Mouse (Mus musculus) adrenal gland, postnatal 4 days (tissue): ENCODE data around the gene Fam160a1. TPM values are rescaled to one million over a fixed set of nuclear protein-coding genes. Genes with fewer than 3 reads are reported as not detected.

Experiments
- DNase-seq, 2 experiments: peaks; one replicate each; pipeline ENCODE4 v3.0.0; 2021 to 2022; ENCODE audit warnings: low spot score in 2 of 2, mixed read lengths in 2 of 2
- long read RNA-seq, 2 experiments: library from polyadenylated mRNA; stranded (forward); transcript quantifications; one replicate each; pipeline ENCODE4 v2.0.0; 2021
- total RNA-seq, 2 experiments: library from RNA; stranded (reverse); gene quantifications; 2 replicates each; pipeline ENCODE4 v1.2.3; 2021

The Fam160a1 gene
- total RNA-seq, result 1 to 10 TPM; 9.1 to 9.3 TPM
- long read RNA-seq, experiment 1, partial matches to known transcripts, result 1 of 4 reads
- long read RNA-seq, experiment 1, other reads (novel, unspliced or antisense), result 2 of 4 reads
- long read RNA-seq, experiment 2, partial matches to known transcripts, result 2 of 7 reads
- long read RNA-seq, experiment 2, other reads (novel, unspliced or antisense), result 2 of 7 reads

GRCm38 (mm10) chr3:85817191-85817590, at the start of gene Fam160a1:
Gene Fam160a1, minus strand, starts transcription at chr3:85817291.
- DNase-seq, result no peak

GRCm38 (mm10) chr3:85863996-85864395, 46.9 kb upstream of the Fam160a1 start:
- DNase-seq, result no peak

- no peak for DNase-seq
Observed at GRCm38 (mm10) chr3:85862886-85863285, 45.8 kb upstream of the Fam160a1 start.

GRCm38 (mm10) chr3:85860996-85861395, 43.9 kb upstream of the Fam160a1 start:
- DNase-seq, result no peak

GRCm38 (mm10) chr3:85859311-85859710, 42.2 kb upstream of the Fam160a1 start:
- no peak for DNase-seq

- DNase-seq, result no peak
Observed at GRCm38 (mm10) chr3:85858140-85859135, 41.3 kb upstream of the Fam160a1 start.

GRCm38 (mm10) chr3:85857083-85857482, 40.0 kb upstream of the Fam160a1 start:
- no peak for DNase-seq

- DNase-seq, result no peak
Observed at GRCm38 (mm10) chr3:85855947-85856346, 38.9 kb upstream of the Fam160a1 start.

GRCm38 (mm10) chr3:85855043-85855442, 38.0 kb upstream of the Fam160a1 start:
- no peak for DNase-seq

- DNase-seq, result no peak
Observed at GRCm38 (mm10) chr3:85854143-85854542, 37.1 kb upstream of the Fam160a1 start.

- no peak for DNase-seq
Observed at GRCm38 (mm10) chr3:85853715-85854114, 36.6 kb upstream of the Fam160a1 start.

- no peak for DNase-seq
Observed at GRCm38 (mm10) chr3:85850079-85850478, 33.0 kb upstream of the Fam160a1 start.

GRCm38 (mm10) chr3:85846316-85846715, 29.2 kb upstream of the Fam160a1 start:
- DNase-seq, result no peak

- DNase-seq, result no peak
Observed at GRCm38 (mm10) chr3:85845341-85845740, 28.2 kb upstream of the Fam160a1 start.

- DNase-seq, result no peak
Observed at GRCm38 (mm10) chr3:85842881-85843218, 25.8 kb upstream of the Fam160a1 start.

- no peak for DNase-seq
Observed at GRCm38 (mm10) chr3:85842177-85842880, 25.2 kb upstream of the Fam160a1 start.

- no peak for DNase-seq
Observed at GRCm38 (mm10) chr3:85841454-85842176, 24.5 kb upstream of the Fam160a1 start.

- DNase-seq, result no peak
Observed at GRCm38 (mm10) chr3:85833627-85834026, 16.5 kb upstream of the Fam160a1 start.

GRCm38 (mm10) chr3:85832490-85833155, 15.5 kb upstream of the Fam160a1 start:
- DNase-seq, result no peak

GRCm38 (mm10) chr3:85831785-85832184, 14.7 kb upstream of the Fam160a1 start:
- DNase-seq, result no peak

- DNase-seq, result no peak
Observed at GRCm38 (mm10) chr3:85829047-85829446, 12.0 kb upstream of the Fam160a1 start.
